Mouse (Mus musculus) embryonic facial prominence, embryonic 10.5 days (tissue): ENCODE data around the gene Hist1h2bc. TPM values are rescaled to one million over a fixed set of nuclear protein-coding genes. Genes with fewer than 3 reads are reported as not detected.

ENCODE experiments used
- DNase-seq: peaks from one replicate; pipeline ENCODE4 v3.0.0-alpha.2; 2017; ENCODE audit warnings: low spot score
- H3K27ac ChIP-seq: fragments of 300-500 bp; sonication (generic); replicated peaks from 2 replicates; pipeline ENCODE4 v1.5.1; 2016; ENCODE audit warnings: mild to moderate bottlenecking
- H3K27me3 ChIP-seq: fragments of 300-500 bp; sonication (generic); replicated peaks from 2 replicates; pipeline ENCODE4 v1.6.1; 2016; ENCODE audit warnings: low read depth, mild to moderate bottlenecking; ENCODE audit not compliant: poor library complexity, severe bottlenecking
- H3K36me3 ChIP-seq: fragments of 300-500 bp; sonication (generic); replicated peaks from 2 replicates; pipeline ENCODE4 v1.6.1; 2016; ENCODE audit warnings: mild to moderate bottlenecking, moderate library complexity
- H3K4me1 ChIP-seq: fragments of 300-500 bp; sonication (generic); 2 replicates; pipeline ENCODE4 v1.6.1; 2016
- H3K4me3 ChIP-seq: fragments of 300-500 bp; sonication (generic); 2 replicates; pipeline ENCODE4 v1.5.1; 2016; ENCODE audit warnings: mild to moderate bottlenecking, moderate library complexity
- H3K9me3 ChIP-seq: fragments of 300-500 bp; sonication (generic); 2 replicates; pipeline ENCODE4 v1.6.1; 2016; ENCODE audit warnings: mild to moderate bottlenecking
- WGBS: fragments of 180-500 bp; shearing (Covaris S2); methylation state at CpG from one replicate; pipeline ENCODE4 v1.1.7; 2016; 5-methylcytosine and 5-hydroxymethylcytosine counted together
- polyA plus RNA-seq: library from polyadenylated mRNA; unstranded; fragments of >200 nt; fragmentation: Nextera tagmentation; extraction: Ambion mirVana; gene quantifications from 2 replicates; pipeline ENCODE4 v1.2.1, GENCODE M21; 2016

Gene Hist1h2bc
- polyA plus RNA-seq, 1 experiment from 2014 or later: 20.3 TPM

GRCm38 (mm10) chr13:23728472-23729191 is 44.6 kb downstream of the Hist1h2bc start:
- DNase-seq: no peak
- Histone ChIP-seq H3K4me3 (no peak overlapping the region), H3K4me1 (peaks cover 8% of the 10 kb centered on the region), H3K27ac (0 out of 2 replicates have a peak overlapping the region, but pooled peaks have one; percentile 30), H3K9me3 (no peaks in the 10 kb centered on the region), H3K36me3 (no peaks in the 10 kb centered on the region), H3K27me3 (no peaks in the 10 kb centered on the region)
- 92% methylated on average over 18 of the region's 18 CpGs for whole genome bisulfite sequencing

GRCm38 (mm10) chr13:23729192-23729525 is 45.2 kb downstream of the Hist1h2bc start:
- Histone ChIP-seq H3K4me1 (peaks cover 8% of the 10 kb centered on the region), H3K9me3 (no peaks in the 10 kb centered on the region), H3K27me3 (no peaks in the 10 kb centered on the region), H3K36me3 (no peaks in the 10 kb centered on the region), H3K27ac (0 out of 2 replicates have a peak overlapping the region, but pooled peaks have one; percentile 30), H3K4me3 (no peak overlapping the region)
- 91% methylated on average over 9 of the region's 9 CpGs for WGBS
- DNase-seq: no peak

DNA sequence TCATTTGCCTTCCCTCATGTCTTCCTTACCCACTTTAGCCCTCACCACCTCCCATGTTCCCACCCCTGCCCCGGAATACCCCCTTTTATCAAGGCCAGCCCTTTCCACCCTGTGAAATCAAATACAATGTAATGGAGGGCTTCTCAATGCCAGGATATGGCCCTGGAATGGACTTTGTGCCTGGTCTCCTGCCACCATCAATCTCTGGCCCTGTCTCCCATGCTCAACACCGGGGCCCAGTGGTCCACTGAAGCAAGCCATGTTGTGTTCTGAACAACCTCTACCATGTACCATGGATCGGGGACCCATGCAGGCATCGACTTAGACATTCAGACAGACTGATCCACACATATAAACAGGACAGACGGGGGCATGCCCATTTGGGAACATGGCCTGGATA is 45.7 kb downstream of the Hist1h2bc start:
- DNase-seq: no peak
- Histone ChIP-seq H3K36me3 (no peaks in the 10 kb centered on the region), H3K4me1 (peaks cover 8% of the 10 kb centered on the region), H3K27ac (0 out of 2 replicates have a peak overlapping the region, but pooled peaks have one; percentile 30), H3K9me3 (no peaks in the 10 kb centered on the region), H3K4me3 (no peak overlapping the region), H3K27me3 (no peaks in the 10 kb centered on the region)
- 93% methylated on average over 5 of the region's 5 CpGs for WGBS

DNA sequence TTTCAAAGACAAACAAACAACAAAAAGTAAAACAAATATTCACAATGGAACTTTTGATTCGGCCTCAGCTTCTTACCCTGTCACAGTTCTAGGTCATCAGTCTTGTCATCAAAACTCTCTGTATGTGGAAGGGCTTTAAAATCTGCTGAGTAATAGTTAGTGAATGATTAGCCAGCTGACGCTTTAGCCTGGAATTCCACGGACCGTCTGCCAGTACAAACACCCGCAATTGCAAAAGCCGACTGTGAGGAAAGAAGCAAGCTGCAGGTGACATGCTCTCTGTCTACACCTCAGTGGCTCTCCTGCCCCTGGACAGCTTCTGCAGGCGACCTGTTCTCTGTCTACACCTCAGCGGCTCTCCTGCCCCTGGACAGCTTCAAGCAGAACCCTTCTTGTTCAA is 46.5 kb downstream of the Hist1h2bc start:
- 55% methylated on average over 8 of the region's 8 CpGs for WGBS
- Histone ChIP-seq H3K27ac (peak overlapping the region; percentile 35; the same call in 1 of the 2 replicates), H3K4me1 (peaks cover 4% of the 10 kb centered on the region), H3K27me3 (no peaks in the 10 kb centered on the region), H3K36me3 (no peaks in the 10 kb centered on the region), H3K4me3 (no peak overlapping the region), H3K9me3 (no peaks in the 10 kb centered on the region)
- no peak for DNase-seq

DNA sequence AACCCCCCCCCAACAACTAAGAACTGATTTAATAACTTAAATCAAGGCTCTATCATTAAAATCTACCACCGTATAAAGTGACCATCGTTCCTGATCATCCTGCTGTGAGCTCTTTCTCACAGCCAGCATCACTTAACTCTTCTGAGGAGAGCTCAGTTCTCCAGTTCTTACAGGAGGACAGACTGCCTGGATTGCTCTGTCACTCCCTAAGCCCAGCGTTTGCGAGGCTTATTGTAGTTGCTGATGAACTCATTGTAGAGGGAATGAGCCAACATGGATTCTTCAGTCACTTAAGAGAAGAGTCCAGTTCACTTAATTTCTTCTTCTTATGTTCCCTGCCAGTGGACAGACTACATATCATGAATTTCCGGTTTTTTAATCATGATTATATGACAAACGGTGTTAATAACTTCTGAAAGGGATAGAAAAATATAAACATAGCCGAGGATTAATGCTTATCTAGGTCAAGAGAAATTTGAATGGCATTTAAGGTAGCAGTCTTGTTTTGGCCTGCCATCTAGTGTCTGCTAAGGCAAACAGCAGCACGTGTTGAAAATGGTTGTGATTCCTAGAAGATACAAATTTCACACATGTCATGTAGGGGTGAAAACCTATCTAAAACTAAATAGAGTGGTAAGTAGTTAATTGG is 48.3 kb downstream of the Hist1h2bc start:
- H3K27me3 ChIP-seq: no peaks in the 10 kb centered on the region
- no peak overlapping the region for H3K4me3 ChIP-seq
- no peak for DNase-seq
- no peaks in the 10 kb centered on the region for H3K9me3 ChIP-seq
- 30% methylated on average over 8 of the region's 8 CpGs for WGBS
- no peak overlapping the region; the same call in 1 of the 2 replicates for H3K27ac ChIP-seq
- no peaks in the 10 kb centered on the region for H3K36me3 ChIP-seq
- peaks cover 4% of the 10 kb centered on the region for H3K4me1 ChIP-seq

DNA sequence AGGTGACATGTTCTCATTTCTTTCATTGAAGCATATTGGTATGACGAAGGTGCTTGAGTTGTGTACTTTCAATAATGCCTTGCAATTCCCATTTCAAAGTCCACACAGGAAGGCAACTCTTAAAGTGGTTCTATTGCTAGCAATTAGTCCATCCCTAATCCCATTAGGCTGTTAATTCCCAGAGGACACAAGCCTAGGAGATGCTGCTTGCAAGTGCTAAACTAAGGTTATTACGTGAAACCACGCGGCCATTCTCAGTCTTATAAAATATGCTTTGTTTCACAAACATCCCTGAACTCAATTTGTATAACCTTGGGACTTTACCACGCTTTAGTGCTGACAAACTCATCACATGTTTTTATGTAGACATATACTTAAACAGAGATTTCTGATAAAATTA is 53.1 kb downstream of the Hist1h2bc start:
- no peak for DNase-seq
- 82% methylated on average over 5 of the region's 5 CpGs for WGBS
- H3K9me3 ChIP-seq: no peaks in the 10 kb centered on the region
- no peaks in the 10 kb centered on the region for H3K27me3 ChIP-seq
- H3K27ac ChIP-seq: peak overlapping the region; percentile 96; the same call in 1 of the 2 replicates
- H3K4me1 ChIP-seq: peaks cover 20% of the 10 kb centered on the region
- no peak overlapping the region for H3K4me3 ChIP-seq
- H3K36me3 ChIP-seq: no peaks in the 10 kb centered on the region

DNA sequence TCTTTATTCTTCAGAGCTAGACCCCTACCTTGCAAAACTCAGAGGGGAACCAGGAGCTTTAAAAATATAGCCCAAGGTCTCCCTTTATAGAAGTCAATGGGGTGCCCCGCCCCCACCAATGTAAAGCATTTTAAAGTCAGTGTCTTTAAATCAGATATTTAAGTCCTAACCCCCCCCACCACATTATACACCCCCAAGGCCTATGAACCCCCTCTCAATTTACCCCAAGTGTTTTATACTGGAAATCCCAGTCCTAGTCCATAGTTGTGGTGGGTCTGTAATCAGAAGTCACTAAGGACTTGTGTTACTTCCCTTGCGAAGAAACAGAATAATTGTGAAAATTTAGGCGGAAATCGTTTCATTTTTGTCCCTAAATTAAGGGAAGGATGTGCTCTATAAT is 54.0 kb downstream of the Hist1h2bc start:
- 23% methylated on average over 4 of the region's 4 CpGs for WGBS
- no peaks in the 10 kb centered on the region for H3K36me3 ChIP-seq
- peaks cover 20% of the 10 kb centered on the region for H3K4me1 ChIP-seq
- H3K4me3 ChIP-seq: peak overlapping the region; percentile 71
- DNase-seq: no peak
- no peaks in the 10 kb centered on the region for H3K27me3 ChIP-seq
- peak overlapping the region; percentile 96 for H3K27ac ChIP-seq
- no peaks in the 10 kb centered on the region for H3K9me3 ChIP-seq

GRCm38 (mm10) chr13:23738677-23739068 is 54.7 kb downstream of the Hist1h2bc start, which contains the start of gene Hist1h1c:
TSS of gene Hist1h1c (plus strand) at chr13:23738808.
- peak within 1 kb of the TSS; percentile 96 for H3K27ac ChIP-seq
- H3K4me1 ChIP-seq: peaks cover 20% of the 10 kb centered on the region
- peak; percentile 94 for DNase-seq
- H3K9me3 ChIP-seq: no peaks in the 10 kb centered on the region
- no peaks in the 10 kb centered on the region for H3K36me3 ChIP-seq
- under 1% methylated on average over 38 of the region's 38 CpGs for WGBS
- no peaks in the 10 kb centered on the region for H3K27me3 ChIP-seq
- H3K4me3 ChIP-seq: peak within 1 kb of the TSS; percentile 71

DNA sequence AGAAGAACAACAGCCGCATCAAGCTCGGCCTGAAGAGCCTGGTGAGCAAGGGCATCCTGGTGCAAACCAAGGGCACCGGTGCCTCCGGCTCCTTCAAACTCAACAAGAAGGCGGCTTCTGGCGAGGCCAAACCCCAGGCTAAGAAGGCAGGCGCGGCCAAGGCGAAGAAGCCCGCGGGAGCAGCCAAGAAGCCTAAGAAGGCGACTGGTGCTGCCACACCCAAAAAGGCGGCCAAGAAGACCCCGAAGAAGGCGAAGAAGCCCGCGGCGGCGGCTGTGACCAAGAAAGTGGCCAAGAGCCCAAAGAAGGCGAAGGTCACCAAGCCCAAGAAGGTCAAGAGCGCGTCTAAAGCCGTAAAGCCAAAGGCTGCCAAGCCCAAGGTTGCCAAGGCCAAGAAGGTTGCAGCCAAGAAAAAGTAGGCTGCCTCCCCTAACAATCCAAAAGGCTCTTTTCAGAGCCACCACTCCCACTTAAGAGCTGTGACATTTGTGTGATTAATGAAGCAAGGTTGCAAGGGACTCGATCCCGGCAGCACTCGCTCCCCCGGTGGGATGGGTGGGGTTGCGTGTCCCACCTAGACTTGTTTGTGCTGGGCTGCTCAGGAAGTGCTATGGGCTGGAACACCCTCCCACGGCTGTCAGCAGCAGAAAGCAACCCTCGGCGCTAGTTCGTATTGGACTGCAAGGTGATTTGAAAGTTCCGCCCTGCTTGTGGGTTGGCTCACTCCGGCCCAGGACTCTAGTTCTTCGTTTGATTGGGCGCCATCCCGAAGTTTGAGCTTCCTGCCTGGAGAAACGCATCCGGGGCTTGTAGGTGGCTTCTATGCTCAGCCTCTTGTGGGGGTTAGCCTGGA is 55.3 kb downstream of the Hist1h2bc start:
- peaks cover 25% of the 10 kb centered on the region for H3K4me1 ChIP-seq
- peak overlapping the region; percentile 96 for H3K27ac ChIP-seq
- H3K4me3 ChIP-seq: peak overlapping the region; percentile 71
- H3K9me3 ChIP-seq: no peaks in the 10 kb centered on the region
- peak; percentile 91 for DNase-seq
- under 1% methylated on average over 39 of the region's 39 CpGs for WGBS
- H3K36me3 ChIP-seq: no peaks in the 10 kb centered on the region
- H3K27me3 ChIP-seq: no peaks in the 10 kb centered on the region

GRCm38 (mm10) chr13:23739922-23740252 is 55.9 kb downstream of the Hist1h2bc start:
- DNase-seq: no peak
- no peaks in the 10 kb centered on the region for H3K36me3 ChIP-seq
- H3K4me3 ChIP-seq: peak overlapping the region; percentile 71
- peaks cover 28% of the 10 kb centered on the region for H3K4me1 ChIP-seq
- 2% methylated on average over 14 of the region's 14 CpGs for WGBS
- H3K27me3 ChIP-seq: no peaks in the 10 kb centered on the region
- H3K27ac ChIP-seq: peak overlapping the region; percentile 96
- no peaks in the 10 kb centered on the region for H3K9me3 ChIP-seq

DNA sequence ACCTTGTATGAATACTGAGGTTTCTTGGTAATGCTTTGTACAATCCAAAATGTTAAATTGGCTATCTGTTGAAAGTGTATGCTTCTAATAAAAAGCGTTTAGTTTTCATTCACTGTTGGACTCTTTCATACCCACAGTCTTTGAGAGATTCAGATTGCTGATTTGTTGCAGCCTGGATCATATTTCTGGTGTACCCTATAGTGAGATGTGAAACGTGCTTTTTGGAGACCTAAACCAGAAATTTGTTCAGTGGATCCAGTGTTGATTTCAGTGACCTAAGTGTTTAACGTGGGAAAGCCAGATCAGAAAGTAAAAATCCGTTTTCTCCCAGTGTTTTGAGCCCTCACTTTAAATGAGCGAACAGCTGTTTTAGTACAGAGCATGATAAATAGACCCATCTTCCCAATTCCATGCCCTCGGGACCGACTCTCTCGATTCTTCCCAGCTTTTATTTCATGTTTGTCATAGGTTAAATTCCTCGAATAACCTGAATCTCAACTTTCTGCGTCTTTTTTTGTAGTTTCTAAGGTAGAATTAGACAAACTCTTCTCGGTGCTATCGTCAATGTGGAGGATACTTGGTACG is 56.3 kb downstream of the Hist1h2bc start:
- no peaks in the 10 kb centered on the region for H3K36me3 ChIP-seq
- WGBS: 36% methylated on average over 13 of the region's 13 CpGs
- H3K9me3 ChIP-seq: no peaks in the 10 kb centered on the region
- no peaks in the 10 kb centered on the region for H3K27me3 ChIP-seq
- peak overlapping the region; percentile 96 for H3K27ac ChIP-seq
- H3K4me1 ChIP-seq: peaks cover 28% of the 10 kb centered on the region
- peak overlapping the region; percentile 71 for H3K4me3 ChIP-seq
- no peak for DNase-seq

DNA sequence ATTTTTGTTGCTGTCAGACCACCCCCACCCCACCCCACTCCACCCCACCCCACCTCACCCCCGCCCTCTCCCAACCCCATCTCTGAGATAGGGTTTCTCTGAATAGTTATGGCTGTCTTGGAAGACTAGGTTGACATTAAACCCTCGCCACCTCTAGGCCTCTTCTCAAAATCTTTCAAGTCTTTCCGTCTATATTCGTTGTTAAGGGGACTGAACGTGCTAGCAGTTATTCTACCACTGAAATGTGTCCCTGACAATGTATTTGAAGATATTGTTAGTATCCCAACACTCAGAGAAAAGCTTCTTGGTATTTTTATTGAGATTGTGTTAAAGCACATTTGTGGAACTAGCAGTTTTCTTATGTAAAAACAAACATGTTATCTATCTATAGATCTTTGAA is 56.9 kb downstream of the Hist1h2bc start:
- 62% methylated on average over 5 of the region's 5 CpGs for WGBS
- no peak for DNase-seq
- Histone ChIP-seq H3K4me3 (peak overlapping the region; percentile 71), H3K36me3 (no peaks in the 10 kb centered on the region), H3K27ac (peak overlapping the region; percentile 96), H3K27me3 (no peaks in the 10 kb centered on the region), H3K9me3 (no peaks in the 10 kb centered on the region), H3K4me1 (peaks cover 28% of the 10 kb centered on the region)
